Mouse (Mus musculus) induced T-regulatory cell, adult 2 months (primary cell): ENCODE measurements around the gene Grik3.

Experiments
- DNase-seq: peaks from one replicate; pipeline ENCODE4 v3.0.0-alpha.2; 2012; ENCODE audit warnings: low read depth

The Grik3 gene

GRCm38 (mm10) chr4:125492122-125492505 lies 1.6 kb downstream of the Grik3 start:
- DNase-seq, result no peak

- DNase-seq, result no peak
These were observed 2.2 kb downstream of the Grik3 start for GRCm38 (mm10) chr4:125492706-125493105.

- no peak for DNase-seq
These were observed 2.6 kb downstream of the Grik3 start for GRCm38 (mm10) chr4:125493124-125493523.

GRCm38 (mm10) chr4:125495477-125495876 lies 5.0 kb downstream of the Grik3 start:
- no peak for DNase-seq

GRCm38 (mm10) chr4:125497001-125497400 lies 6.5 kb downstream of the Grik3 start:
- DNase-seq, result no peak

GRCm38 (mm10) chr4:125497471-125497870 lies 7.0 kb downstream of the Grik3 start:
- DNase-seq, result no peak

GRCm38 (mm10) chr4:125498866-125499265 lies 8.4 kb downstream of the Grik3 start:
- DNase-seq, result no peak

GRCm38 (mm10) chr4:125502861-125503260 lies 12.4 kb downstream of the Grik3 start:
- no peak for DNase-seq

GRCm38 (mm10) chr4:125512434-125512833 lies 21.9 kb downstream of the Grik3 start:
- no peak for DNase-seq

GRCm38 (mm10) chr4:125515646-125516045 lies 25.1 kb downstream of the Grik3 start:
- DNase-seq, result no peak

GRCm38 (mm10) chr4:125516612-125517011 lies 26.1 kb downstream of the Grik3 start:
- no peak for DNase-seq

- no peak for DNase-seq
These were observed 28.4 kb downstream of the Grik3 start for GRCm38 (mm10) chr4:125518861-125519260.

- no peak for DNase-seq
These were observed 32.4 kb downstream of the Grik3 start for GRCm38 (mm10) chr4:125522931-125523330.

GRCm38 (mm10) chr4:125525266-125525665 lies 34.8 kb downstream of the Grik3 start:
- no peak for DNase-seq

GRCm38 (mm10) chr4:125526425-125526824 lies 35.9 kb downstream of the Grik3 start:
- DNase-seq, result no peak

- no peak for DNase-seq
These were observed 43.5 kb downstream of the Grik3 start for GRCm38 (mm10) chr4:125533965-125534364.

- DNase-seq, result no peak
These were observed 43.9 kb downstream of the Grik3 start for GRCm38 (mm10) chr4:125534449-125534848.

GRCm38 (mm10) chr4:125534991-125535401 lies 44.5 kb downstream of the Grik3 start:
- no peak for DNase-seq

GRCm38 (mm10) chr4:125535465-125535864 lies 45.0 kb downstream of the Grik3 start:
- DNase-seq, result no peak

- no peak for DNase-seq
These were observed 45.5 kb downstream of the Grik3 start for GRCm38 (mm10) chr4:125535977-125536376.

GRCm38 (mm10) chr4:125538301-125538965 lies 47.9 kb downstream of the Grik3 start:
- no peak for DNase-seq

- DNase-seq, result no peak
These were observed 49.1 kb downstream of the Grik3 start for GRCm38 (mm10) chr4:125539617-125540016.

- no peak for DNase-seq
These were observed 52.7 kb downstream of the Grik3 start for GRCm38 (mm10) chr4:125543171-125543570.
